Mouse (Mus musculus) gastrocnemius, postnatal 14 days (tissue): ENCODE measurements at regions not wholly inside any gene's neighbourhood (a gene's known extent, or its start where the extent isn't known, plus 50 kb on each side); places are given as distances from the start of the nearest gene placed in this dataset.

Experiments used
- DNase-seq: peaks from one replicate; pipeline ENCODE4 v3.0.0; 2021; ENCODE audit warnings: mixed read lengths
- intact Hi-C: fragments of 180-260 bp; cut with DNase I; formaldehyde crosslinking; loops from one replicate; pipeline ENCODE4 v1.15.1; 2025; ENCODE audit warnings: low total_unique reads

DNA sequence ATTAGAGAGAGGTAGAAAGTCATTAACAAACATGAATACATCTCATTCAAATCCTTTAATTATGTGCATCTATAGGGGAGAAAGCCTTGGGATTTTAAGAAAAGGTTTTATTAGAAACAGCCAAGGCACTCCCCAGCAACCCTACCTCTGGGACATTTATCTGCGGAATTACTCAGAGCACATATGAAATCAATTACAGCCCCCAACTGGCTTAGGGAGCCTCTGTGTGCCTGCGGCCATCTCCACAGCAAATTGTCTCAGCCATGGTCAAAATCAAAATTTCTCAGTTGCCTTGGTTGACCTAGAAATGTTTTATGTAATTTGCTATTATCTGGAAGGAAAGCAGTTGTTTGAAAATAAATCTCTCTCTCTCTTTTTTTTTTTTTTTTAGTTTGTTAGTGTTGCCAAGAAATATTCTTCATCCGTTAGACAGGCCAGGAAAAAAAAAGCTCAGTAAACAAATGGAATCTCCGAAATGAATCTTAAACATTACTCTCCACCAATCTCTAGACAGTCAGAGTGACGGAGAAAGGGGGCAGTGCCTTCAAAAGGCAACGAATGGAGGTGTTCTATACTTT lies 110.0 kb upstream of the Lpar1 start:
- intact Hi-C loops = no loop called here
- DNase-seq = no peak

DNA sequence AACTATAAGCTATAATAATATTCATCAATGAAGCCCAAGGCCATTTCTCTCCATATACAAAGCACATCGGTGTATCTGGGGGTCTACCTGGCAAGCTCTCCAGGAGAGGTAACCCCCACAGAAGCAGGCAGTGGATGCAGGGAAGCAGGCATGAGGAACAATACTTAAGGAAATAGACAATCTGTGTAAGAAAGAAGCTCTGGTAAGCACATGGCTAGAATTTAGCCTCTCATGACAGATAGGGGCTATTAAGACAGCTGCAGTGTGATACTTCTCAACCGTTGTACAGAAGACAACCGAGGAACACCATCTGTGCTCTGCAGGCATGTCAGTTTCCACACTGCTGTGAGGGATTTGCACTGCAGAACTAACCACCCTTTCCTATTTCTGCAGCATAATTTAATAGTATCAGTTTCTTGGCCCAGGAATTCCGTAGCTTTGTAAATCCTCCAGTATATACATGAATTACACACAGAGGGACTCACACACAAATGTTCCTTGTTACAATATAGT lies 108.1 kb upstream of the Lpar1 start:
- intact Hi-C loops = no loop called here
- no peak for DNase-seq

DNA sequence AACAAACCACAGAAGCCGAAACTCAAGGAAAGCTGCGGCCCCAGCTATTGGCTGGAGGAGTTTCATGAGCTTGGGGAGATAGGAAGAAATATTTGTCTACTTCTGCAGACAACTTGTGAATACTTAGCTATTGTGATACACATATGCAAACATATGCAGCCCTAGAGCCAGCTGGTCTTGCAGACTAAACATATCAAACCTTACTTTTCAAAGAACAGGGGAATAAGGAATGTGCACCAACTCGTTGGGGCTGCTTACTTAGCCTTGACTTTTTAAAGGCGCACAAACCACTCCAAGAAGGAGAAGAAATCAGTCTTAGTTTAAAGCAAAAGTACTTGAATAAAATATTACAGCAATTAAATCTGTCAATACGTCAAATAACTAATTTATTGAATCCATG lies 106.8 kb upstream of the Lpar1 start:
- DNase-seq = no peak
- intact Hi-C loops = no loop called here

GRCm38 (mm10) chr4:58658206-58658605 lies 104.5 kb upstream of the Lpar1 start:
- intact Hi-C loops = no loop called here
- no peak for DNase-seq

DNA sequence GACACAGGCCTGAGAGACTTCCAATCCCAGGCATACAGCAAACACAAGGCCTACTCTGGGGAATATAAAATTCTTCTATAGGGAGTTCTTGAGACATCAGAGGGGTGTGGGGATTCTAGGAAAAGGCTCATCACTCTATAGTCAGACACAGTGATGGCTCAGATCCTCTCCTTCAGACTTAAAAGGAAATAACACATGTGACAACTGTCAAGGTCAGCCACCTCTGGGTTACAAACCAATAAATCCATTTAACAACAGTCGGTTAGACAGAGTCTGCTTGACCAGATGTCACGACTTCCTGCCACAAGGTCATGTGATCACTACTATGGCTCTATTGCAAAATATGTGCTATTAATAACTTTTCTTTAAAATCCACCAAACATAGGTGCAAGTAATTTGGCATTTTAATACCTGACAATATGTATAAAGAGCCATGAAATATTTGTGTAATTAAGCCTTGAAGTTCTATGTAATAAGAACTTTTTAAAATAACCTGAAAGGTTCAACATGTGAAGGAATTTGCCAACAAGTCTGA lies 94.1 kb upstream of the Lpar1 start:
- no peak for DNase-seq

GRCm38 (mm10) chr4:58646821-58647220 lies 93.1 kb upstream of the Lpar1 start:
- intact Hi-C loops = no loop called here
- no peak for DNase-seq

More for the DNA sequence above, 94.1 kb upstream of the Lpar1 start:
- intact Hi-C loops = no loop called here

GRCm38 (mm10) chr4:58643371-58643770 lies 89.7 kb upstream of the Lpar1 start:
- no peak for DNase-seq
- intact Hi-C loops = no loop called here

GRCm38 (mm10) chr4:58642236-58642635 lies 88.5 kb upstream of the Lpar1 start:
- intact Hi-C loops = no loop called here
- DNase-seq = no peak

DNA sequence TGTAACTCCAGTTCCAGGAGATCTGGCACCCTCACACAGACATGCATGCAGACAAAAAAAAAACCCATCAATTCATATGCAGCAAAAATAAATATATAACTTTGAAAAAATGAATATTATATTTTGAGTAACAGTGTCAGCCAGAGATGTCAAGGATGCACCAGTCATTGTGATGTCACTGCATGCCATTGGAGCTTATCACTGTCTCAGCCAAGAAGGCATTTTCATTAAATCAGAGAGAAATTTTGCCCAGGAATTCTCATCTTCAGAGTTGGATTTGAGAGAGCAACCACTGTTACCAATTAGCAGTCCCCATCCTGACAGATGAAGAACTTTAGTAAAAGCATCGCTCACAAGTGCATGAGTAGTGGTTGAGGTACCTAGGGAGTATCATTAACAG lies 79.0 kb upstream of the Lpar1 start:
- intact Hi-C loops = no loop called here

DNA sequence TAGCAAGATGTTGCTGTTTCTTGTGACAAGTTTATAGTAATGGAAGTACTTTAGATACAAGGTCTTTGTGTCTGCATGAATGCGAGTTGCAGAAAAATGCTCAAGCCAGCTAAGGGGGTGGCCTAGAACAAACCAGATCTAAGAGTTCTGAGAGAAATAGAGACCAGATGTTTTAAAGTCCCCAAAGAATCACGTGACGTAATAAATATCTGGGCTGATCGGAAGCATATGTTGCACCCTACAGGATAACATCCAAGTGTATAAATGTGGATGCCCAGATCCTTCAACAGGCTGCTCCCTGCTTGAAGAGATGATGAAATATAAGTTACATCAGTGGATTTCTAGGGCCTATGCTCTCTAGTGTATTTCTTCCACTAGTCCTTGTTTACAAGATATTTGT lies 77.7 kb upstream of the Lpar1 start:
- intact Hi-C loops = no loop called here
- no peak for DNase-seq

More for the DNA sequence above, 79.0 kb upstream of the Lpar1 start:
- no peak for DNase-seq

GRCm38 (mm10) chr4:58627021-58627420 lies 73.3 kb upstream of the Lpar1 start:
- DNase-seq = no peak
- intact Hi-C loops = no loop called here

DNA sequence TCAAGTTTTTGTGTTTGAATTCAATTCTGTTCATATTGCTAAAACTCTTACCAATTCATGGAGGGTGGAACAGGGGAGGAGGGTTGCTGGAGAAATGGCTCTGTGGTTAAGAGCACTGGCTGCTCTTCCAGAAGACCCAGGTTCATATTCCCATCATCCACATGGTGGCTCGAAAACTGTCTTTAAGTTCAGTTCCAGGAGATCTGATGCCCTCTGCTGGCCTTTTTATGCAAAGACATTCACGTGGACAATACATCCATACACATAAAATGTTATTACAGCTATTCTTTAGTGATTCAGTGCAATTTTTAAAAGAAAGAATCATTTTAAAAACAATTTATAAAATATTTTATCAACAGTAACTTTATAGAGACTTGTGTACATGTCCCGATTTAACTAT lies 70.4 kb upstream of the Lpar1 start:
- no peak for DNase-seq
- intact Hi-C loops = no loop called here

DNA sequence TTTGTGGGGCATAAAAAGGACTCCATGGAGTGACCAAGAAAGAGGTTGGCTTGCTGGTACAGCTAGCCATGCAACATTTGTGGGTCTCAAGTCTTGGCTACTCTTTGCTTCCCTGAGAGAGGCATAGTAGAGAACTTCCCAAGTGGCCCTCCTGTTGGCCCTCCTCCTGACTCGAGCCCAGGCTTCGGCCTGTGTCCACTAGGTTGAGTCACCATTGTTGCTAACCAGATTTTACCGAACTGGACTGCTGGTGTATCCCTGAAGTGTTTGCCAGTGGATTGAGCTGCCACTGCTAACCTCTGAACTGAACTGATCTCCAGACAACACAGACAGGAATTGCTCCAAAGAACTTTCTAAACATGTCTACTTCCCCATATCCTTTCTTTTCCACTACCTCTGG lies 66.9 kb upstream of the Lpar1 start:
- intact Hi-C loops = no loop called here
- DNase-seq = no peak

GRCm38 (mm10) chr4:58617261-58617660 lies 63.6 kb upstream of the Lpar1 start:
- intact Hi-C loops = no loop called here
- no peak for DNase-seq

DNA sequence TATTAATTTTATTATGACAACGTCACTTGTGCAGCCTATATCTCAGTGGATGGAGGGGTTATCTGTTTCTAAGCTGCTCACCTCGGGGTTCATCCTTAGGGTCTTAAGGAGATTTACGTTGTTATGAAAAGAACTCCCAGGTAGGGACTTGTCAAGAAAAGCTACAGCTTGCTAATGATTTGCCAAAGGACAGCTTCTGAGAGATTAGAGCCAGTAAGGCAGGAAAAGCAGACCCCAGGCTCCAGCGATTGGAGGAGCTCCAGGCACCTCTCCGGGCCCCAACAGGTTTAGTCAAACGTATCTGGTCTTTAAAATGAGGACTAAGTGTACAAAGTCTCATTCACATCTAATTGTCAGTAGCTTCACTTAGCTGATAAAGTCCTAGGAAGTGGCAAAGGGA lies 59.8 kb upstream of the Lpar1 start:
- intact Hi-C loops = no loop called here
- DNase-seq = no peak

GRCm38 (mm10) chr4:58613022-58613421 lies 59.3 kb upstream of the Lpar1 start:
- intact Hi-C loops = no loop called here

DNA sequence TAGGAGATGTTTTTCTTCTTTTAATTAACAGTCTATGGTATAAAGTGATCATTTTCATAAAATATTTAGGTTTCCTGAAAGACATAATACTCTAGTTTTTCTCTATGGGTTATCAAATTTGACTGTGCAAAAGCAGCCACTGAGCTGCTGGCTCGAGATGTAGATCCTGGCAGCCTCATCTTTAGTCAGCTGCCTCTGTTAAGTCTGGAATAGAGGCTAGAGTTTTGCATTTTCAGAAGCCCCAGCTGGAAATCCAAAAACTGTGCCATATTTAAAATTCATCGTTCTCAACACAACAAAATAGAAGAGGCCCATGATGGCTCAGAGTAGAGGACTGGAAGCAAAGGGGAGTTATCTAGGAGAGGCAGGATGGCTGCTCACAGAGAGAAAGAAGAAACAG lies 53.8 kb upstream of the Lpar1 start:
- no peak for DNase-seq
- intact Hi-C loops = no loop called here

More at GRCm38 (mm10) chr4:58613022-58613421, 59.3 kb upstream of the Lpar1 start:
- no peak for DNase-seq

DNA sequence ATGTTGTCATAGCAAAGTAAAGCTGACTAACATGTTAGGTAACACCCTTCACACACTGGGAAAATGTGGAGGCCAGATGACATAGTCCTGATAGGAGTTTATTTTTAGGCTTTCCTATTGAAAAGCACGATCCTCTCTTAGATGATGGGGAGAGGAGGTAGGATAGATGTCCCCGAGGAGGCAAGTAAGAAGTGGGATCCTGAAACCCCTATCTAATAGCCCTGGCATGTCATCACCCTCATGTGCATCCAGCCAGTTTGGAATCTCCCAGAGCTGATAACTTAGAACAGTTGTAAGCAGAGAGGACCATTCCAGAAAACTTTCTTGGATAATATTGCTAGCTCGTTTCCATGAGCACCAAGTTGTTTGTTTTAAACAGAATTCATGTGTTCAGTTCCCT lies 52.2 kb upstream of the Lpar1 start:
- no peak for DNase-seq
- intact Hi-C loops = no loop called here
